Mouse (Mus musculus) cerebellum, adult 9-10 months (tissue): ENCODE data around the gene Gm9913.

ENCODE experiments used
- DNase-seq: peaks from one replicate; pipeline ENCODE4 v3.0.0; 2022

Gene Gm9913

DNA sequence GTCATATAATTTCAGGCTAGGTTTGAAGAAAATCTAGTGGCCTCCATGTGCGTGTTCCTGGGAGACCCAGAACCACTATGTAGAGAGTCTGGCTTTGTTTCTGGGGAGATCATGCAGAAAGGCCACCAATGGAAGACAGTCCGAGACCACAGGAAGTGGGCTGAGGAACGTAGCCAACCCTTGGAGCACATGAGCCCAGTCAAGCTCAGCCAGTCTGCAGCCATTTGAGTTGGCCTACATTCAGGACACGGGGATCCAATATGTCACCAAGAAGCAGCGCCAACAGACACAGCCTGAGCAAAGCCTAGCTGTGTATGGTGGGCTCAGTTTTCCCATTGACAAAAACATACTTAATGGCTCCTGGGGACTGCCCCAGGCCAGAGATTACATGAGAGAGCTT is 8.2 kb upstream of the Gm9913 start:
- DNase-seq: no peak

DNA sequence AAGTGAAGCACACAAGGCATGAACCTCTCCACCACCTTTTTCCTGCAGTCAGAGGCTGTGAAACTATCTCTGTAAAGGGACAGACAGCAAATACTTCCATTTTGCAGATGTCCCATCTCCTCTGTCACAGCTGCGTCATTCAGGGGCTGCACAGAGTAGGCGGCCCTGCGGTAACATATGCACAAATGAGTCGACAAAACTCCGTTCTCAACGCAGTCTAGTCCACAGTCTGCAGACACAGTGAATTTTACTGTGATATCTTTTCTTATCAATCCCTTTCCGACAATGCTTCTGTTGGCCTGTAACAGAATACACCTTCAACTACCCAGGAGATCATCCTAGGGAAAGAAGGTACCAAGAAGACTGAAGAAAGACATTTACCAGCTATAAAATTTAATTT is 6.7 kb upstream of the Gm9913 start:
- no peak for DNase-seq

DNA sequence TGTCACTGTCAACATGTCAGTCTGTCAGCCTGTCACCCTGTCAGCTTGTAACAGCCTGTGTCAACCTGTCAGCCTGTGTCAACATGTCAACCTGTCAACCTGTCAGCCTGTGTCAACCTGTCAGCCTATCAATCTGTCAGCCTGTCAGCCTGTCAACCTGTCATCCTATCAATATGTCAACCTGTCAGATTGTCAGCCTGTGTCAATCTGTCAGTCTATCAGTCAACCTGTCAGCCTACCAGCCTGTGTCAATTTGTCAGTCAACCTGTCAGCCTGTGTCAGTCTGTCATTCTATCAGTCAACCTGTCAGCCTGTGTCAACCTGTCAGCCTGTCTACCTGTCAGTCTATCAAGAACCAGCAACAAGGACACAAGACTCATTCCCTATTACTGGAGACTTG is 3.4 kb upstream of the Gm9913 start:
- DNase-seq: no peak

GRCm38 (mm10) chr2:125505746-125506315 is 942 bp downstream of the Gm9913 start:
- no peak for DNase-seq

- no peak for DNase-seq
Measured at GRCm38 (mm10) chr2:125506316-125507054, 1.6 kb downstream of the Gm9913 start.

GRCm38 (mm10) chr2:125507893-125508292 is 3.0 kb downstream of the Gm9913 start, which contains the start of gene Fbn1:
TSS of gene Fbn1 (minus strand) at chr2:125507993.
- DNase-seq: no peak

DNA sequence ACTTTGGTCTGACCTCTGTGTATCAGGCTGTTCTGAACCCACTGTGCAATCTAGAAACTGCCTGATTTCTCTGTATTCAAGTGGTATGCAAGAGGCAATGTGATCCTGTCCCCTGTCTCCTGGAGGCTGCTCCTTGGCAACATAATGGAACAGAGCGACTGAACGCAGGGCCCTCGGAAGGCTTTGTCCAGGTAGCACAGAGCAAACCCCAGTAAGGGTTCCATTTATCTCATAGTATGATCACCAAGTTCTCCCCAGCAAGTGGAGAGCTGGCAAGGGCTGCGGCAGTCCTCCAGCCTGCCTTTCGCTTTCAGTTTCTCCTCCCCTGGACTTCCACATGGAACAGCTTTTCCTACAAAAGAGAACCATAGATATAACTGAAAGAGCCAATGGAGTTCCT is 3.5 kb downstream of the Gm9913 start:
- no peak for DNase-seq

- no peak for DNase-seq
Measured at GRCm38 (mm10) chr2:125510752-125511151, 5.9 kb downstream of the Gm9913 start.

- DNase-seq: no peak
Measured at GRCm38 (mm10) chr2:125511898-125512297, 7.0 kb downstream of the Gm9913 start.

DNA sequence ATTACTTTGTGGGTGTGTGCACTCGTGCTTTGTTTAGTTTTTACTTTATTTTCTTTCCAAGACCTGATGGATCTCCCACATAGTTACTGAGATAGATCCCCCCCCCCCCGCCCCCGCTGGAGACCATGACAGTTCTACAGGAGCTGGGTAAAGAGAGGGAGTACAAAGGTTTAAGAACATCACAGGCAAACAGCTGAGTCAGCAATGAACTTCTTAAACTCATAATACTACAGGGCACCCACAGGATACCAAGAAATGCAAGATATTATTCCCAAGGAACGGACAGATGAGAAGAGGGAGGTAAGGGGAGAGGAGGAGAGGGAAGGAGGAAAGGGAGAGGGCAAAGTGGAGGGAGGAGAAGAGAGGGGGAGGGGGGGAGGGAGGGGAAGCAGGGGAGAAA is 7.7 kb downstream of the Gm9913 start:
- DNase-seq: no peak

DNA sequence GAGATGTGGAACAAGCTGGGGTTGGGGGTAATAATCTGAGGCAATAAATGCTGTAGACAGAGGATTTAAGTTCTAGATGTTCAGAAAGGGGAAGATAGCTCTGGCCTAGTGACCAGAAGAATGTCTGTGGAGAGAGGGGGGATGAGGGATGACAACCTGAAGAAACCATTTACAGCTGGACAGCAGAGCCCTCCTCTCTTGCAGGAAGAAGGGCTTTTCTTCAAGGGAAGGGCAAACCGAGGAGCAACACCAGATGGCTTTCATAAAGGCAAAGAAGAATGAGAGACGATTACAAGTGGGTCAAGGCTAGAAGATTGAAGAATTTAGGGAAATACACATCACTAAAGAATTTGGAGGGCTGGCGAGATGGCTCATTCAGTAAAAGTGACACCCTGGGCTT is 9.5 kb downstream of the Gm9913 start:
- DNase-seq: no peak

DNA sequence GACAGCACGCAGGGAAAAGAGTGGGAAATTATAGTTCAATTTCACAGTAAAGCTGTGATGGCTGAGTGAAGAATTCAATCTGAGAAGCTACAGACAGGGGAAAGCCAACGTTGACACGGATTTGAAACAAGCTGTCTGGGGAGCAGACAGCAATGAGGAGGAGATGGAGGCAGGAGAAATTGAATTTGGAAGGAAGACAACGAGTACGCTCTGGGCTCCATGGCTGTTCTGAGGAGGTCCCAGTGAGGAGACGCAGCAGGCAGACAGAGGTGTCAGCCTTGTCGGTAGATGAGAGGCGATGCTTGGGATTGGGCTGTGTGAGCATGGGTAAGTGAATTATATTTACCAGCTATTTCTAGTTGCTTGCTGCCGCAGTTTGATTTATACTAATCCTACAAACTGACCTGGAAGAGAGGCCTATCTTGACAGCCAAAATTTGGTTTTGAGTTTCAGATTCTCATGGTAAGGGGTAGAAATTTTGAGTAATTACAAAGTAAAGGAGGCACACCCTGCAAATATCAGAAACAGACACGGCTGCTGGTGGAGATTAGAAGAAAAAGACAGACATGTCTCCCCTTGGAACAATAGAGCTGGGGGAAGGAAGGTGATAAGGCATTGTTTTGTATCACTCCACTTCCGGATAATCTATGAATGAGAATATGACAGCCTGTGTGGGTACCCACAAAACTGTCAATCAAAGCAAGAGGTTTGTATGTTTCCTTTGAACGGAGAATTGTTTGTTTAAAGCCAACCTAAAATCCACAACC is 10.6 kb downstream of the Gm9913 start:
- no peak for DNase-seq

DNA sequence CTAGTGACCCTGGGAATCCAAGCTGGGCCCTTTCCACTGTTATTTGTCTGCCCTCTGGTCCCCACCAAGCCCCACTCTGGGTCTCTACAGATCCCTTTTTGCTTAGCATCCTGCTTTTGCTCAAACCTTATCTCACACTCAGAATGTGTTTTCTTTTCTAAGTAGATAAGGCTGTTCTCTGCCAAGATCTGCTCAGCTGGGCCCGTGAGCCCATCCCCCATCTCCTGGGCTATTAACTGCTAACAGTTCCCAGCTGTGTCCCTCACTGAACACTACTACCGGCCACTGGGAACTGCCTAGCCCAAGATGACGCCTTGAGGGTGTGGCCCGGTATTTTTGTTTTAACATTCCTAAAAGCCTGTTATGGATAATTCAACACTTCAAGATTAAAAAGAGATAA is 11.7 kb downstream of the Gm9913 start:
- DNase-seq: no peak

DNA sequence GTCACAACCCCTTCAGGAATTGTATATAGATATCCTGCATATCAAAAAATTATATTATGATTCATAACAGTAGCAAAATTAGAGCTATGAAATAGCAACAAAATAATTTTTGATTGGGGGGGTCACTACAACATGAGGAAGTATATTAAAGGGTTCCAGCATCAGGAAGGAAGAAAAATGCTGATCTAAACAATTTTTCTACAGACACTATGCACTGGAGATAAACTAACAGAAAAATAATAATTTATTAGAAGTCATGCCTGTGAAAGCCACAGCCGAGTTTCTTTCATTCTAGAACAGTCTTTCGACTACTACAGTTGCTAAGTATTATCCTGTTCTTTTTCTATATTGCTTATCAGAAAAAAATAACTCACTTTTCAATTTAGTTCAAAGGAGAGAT is 20.6 kb downstream of the Gm9913 start:
- no peak for DNase-seq

- no peak for DNase-seq
Measured at GRCm38 (mm10) chr2:125526566-125526965, 21.7 kb downstream of the Gm9913 start.

GRCm38 (mm10) chr2:125530665-125531064 is 25.8 kb downstream of the Gm9913 start:
- DNase-seq: no peak

GRCm38 (mm10) chr2:125539640-125540039 is 34.8 kb downstream of the Gm9913 start:
- no peak for DNase-seq

GRCm38 (mm10) chr2:125540579-125540978 is 35.7 kb downstream of the Gm9913 start:
- no peak for DNase-seq

GRCm38 (mm10) chr2:125541451-125541850 is 36.6 kb downstream of the Gm9913 start:
- DNase-seq: no peak

GRCm38 (mm10) chr2:125543646-125544045 is 38.8 kb downstream of the Gm9913 start:
- DNase-seq: no peak

- no peak for DNase-seq
Measured at GRCm38 (mm10) chr2:125544986-125545385, 40.1 kb downstream of the Gm9913 start.

GRCm38 (mm10) chr2:125548806-125549578 is 44.1 kb downstream of the Gm9913 start:
- DNase-seq: no peak

DNA sequence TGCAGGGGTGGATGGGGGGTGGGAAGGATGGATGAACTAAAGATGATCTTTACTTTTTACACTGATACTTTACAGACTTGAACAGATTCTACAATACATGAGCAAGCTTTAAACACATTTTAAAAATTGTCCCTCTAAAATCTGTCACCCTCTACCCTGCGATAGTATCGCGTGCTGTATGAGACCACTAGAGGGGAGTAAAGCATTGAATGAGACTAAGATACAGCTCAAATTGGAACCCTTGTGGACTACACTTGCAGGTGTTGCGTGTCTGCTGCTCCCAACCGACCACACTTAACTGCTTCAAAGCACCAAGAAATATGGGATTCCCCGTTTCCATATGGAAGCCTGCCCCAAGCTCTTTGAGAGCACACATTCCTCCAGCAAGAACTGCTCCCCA is 50.9 kb downstream of the Gm9913 start:
- DNase-seq: no peak
